Comparison of ENCODE assay signal across 8 mouse cellular contexts in the genomic region with DNA sequence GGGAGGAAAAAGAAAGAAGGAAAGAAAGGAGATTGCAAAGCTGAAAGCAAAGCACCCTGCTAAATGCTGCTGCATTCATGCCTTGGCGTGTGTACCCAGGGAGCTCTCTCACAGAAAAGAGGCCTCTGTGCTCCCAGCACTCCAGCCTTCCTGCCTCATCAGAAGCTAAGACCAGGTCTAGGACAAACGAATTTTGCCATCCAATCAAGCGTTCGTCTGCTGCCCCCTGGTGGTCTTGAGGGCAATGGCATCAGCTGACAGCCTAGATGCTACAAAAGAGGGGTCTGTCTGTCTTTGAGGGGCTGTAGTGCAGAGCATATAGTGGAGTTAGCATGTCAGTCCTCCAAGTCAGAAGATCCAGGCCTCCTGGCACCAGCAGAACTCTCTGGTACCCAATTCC. TPM values are rescaled to one million over a fixed set of nuclear protein-coding genes. Genes with fewer than 3 reads are reported as not detected.
DNase-seq lines count a peak whose midpoint lies in the region; ATAC-seq lines count a peak whose summit lies in the region.

No protein-coding gene starts in this region.

- peak; percentile 75 for DNase-seq in MEL-GATA-1-ER (ENCODE audit: extremely low read depth, low read depth)
- peak; percentile 77 for DNase-seq in c-Kit-positive CD71-positive TER-119-positive erythroid progenitor cells, embryonic 14.5 days (ENCODE audit: low spot score)
- peak; percentile 76 for DNase-seq in layer of hippocampus, adult 9-11 months
- DNase-seq in lung, postnatal 36 days, result peak; percentile 92
- DNase-seq in right cerebral cortex, adult 18-20 months, result peak; percentile 76
- DNase-seq in thymus, postnatal 4 days, result peak; percentile 92

- peak overlapping the region; percentile 97; the same call in 1 of the 2 replicates for H3K4me2 ChIP-seq in forebrain, embryonic 13.5 days

- no peaks in the 10 kb centered on the region for H3K27me3 ChIP-seq in forebrain, embryonic 13.5 days

- WGBS in forebrain, embryonic 13.5 days, result 1% methylated on average over 4 of the region's 4 CpGs

- no peak overlapping the region; the same call in 1 of the 2 replicates for H3K27ac ChIP-seq in forebrain, embryonic 13.5 days

- H3K4me1 ChIP-seq in forebrain, embryonic 13.5 days, result peaks cover 38% of the 10 kb centered on the region

- no peaks in the 10 kb centered on the region for H3K36me3 ChIP-seq in forebrain, embryonic 13.5 days (ENCODE audit: poor library complexity, severe bottlenecking)

- H3K9me3 ChIP-seq in forebrain, embryonic 13.5 days (replicated peaks), result no peaks in the 10 kb centered on the region

- H3K4me3 ChIP-seq in forebrain, embryonic 13.5 days, result no peak overlapping the region

- ATAC-seq in forebrain, embryonic 13.5 days, result peak; percentile 14; the same call in 1 of the 2 replicates
- ATAC-seq in hematopoietic stem cell, adult 5-6 weeks (replicated peaks in 1 of 2; ENCODE audit: insufficient read depth in 1 of 2, low FRiP score in 2 of 2, low TSS enrichment in 1 of 2, low read depth in 1 of 2, poor library complexity in 2 of 2, severe bottlenecking in 2 of 2), result peak; percentile 51 to 65; a peak in 3 of 4 replicates

- H3K9ac ChIP-seq in forebrain, embryonic 13.5 days, result no peak overlapping the region

RNA-seq across cellular contexts. Expression of gene Vav2, which starts 1.2 kb away (rescaled TPM):
- polyA plus RNA-seq in forebrain, embryonic 13.5 days (2015; fragmentation: Nextera tagmentation; extraction: Ambion mirVana), result 8.7 and 8.8 TPM in 2 replicates
- 11.5 and 11.6 TPM in 2 replicates for total RNA-seq in hematopoietic stem cell, adult 5-6 weeks (2017)

RNA-seq across cellular contexts. Expression of gene Brd3os, which starts 14.1 kb away (rescaled TPM):
- polyA plus RNA-seq in forebrain, embryonic 13.5 days (2015; fragmentation: Nextera tagmentation; extraction: Ambion mirVana), result 19.3 and 25.1 TPM in 2 replicates
- 0.31 and 2.9 TPM in 2 replicates for total RNA-seq in hematopoietic stem cell, adult 5-6 weeks (2017)
